Mouse (Mus musculus): ENCODE measurements around the gene Sik3.

The Sik3 gene

DNA sequence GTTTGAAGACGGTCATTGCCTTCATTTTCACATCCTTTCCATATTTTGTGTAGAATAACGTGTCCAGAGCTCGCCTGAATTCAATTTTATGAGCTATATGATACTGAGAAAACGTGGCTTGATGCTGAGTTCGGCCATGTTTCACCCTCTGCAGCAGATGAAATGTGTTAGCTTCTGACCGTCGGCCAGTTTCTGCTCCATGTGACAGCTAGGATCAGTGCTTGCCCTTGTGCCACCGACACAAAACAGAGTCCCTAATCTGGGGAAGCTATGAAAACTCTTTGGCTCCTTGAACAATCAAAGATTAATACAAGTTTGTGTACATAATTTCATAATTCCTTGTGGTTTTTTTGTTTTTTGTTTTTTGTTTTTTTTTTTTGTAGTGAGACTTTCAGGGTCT lies 178.6 kb downstream of the Sik3 start:
- DNase-seq (ENCODE audit: low spot score) = no peak

- no peak for DNase-seq (ENCODE audit: low spot score)
These were observed 179.0 kb downstream of the Sik3 start for GRCm38 (mm10) chr9:46191644-46192043.

- DNase-seq (ENCODE audit: low spot score) = no peak
These were observed 180.0 kb downstream of the Sik3 start for GRCm38 (mm10) chr9:46192642-46193041.

GRCm38 (mm10) chr9:46194809-46195208 lies 182.2 kb downstream of the Sik3 start:
- DNase-seq (ENCODE audit: low spot score) = no peak

DNA sequence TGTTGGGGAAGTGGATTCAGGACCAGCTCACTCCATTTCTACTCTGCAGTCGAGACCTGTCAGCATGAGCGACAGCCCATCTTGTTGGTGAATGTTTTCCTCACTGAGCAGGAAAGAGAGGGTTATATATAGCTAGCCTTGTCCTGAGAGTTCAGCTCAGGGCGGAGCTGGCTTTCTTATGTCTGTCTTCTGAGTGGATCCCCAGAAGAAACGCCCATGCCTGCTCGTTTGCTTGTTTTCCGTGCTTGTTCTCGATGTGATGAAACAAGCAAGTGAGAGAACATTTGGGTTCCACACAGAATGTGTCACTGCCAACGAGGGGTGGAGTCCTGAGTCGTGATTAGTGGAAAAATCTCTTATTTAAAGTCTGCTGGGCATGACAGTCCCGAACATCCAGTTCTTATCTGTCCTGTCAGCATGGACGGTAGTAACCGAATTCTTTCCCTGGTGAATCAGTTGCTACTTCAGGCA lies 184.1 kb downstream of the Sik3 start:
- no peak for DNase-seq (ENCODE audit: low spot score)

DNA sequence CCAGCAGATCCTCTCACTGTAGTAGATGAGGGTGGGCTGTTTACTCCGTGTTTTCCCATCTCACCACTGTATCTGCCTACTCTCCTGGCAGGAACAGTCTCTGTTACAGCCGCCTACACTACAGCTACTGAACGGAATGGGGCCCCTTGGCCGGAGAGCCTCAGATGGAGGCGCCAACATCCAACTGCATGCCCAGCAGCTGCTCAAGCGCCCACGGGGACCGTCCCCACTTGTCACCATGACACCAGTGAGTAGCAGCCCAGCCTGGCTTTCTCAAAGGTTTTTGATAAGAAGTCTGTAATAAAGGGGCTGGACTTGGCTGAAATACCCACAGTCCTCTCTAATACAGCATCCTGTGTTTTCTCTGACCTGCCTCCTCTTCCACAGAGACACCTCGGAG lies 185.8 kb downstream of the Sik3 start:
- no peak for DNase-seq (ENCODE audit: low spot score)

DNA sequence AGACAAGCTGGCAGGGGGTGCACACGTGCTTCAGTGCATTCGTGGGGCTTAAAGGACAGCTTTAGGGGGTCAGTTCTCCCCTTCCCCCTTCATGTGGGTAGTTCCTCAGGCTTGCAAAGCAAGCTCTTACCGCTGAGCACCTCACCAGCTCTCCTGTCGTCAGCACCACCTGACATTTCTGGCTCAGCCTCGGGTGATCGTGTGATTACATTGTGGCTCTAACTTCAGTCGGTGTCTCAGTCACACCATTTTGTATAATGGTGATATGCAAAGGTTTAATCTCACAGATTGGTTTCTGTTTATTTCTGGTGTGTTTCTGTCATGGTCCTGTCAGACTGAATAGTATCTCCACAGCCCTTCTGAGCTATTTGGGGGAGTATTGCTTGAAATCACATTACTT lies 186.3 kb downstream of the Sik3 start:
- DNase-seq (ENCODE audit: low spot score) = no peak

GRCm38 (mm10) chr9:46199609-46200008 lies 187.0 kb downstream of the Sik3 start:
- no peak for DNase-seq (ENCODE audit: low spot score)

DNA sequence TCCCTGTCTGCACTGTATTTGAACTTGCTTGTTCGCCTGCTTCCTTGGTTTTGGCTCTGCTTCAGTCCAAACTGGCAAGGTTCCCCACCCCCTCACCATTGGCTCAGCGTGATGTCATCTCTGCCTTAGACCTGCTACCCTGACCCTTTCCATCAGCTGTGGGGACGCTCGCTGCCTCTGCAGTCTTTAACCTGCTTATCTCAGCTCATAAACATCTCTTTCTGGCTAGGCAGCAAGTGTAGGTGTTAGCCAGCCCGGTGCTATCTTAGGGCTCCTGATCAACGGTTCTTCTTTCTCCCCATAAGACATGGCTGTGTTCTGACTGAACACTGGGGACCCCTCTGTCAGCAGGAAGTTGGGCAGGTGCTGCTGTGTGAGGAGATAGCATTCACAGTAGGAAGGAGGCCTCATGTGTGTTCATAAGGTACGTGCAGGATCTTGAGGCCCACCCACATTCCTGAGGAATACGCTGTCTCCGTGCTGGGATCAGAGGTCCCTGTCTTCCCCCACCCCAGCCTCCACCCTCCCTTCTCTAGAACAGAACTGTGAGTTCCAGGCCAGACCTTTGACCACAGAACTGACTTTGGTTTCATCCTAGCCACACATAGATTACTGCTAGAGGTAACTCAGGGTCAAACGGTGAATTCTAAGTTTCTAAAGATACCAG lies 194.3 kb downstream of the Sik3 start:
- no peak for DNase-seq (ENCODE audit: low spot score)

GRCm38 (mm10) chr9:46207501-46207869 lies 194.9 kb downstream of the Sik3 start:
- no peak for DNase-seq (ENCODE audit: low spot score)

- DNase-seq (ENCODE audit: low spot score) = peak; percentile 43
These were observed 195.9 kb downstream of the Sik3 start for GRCm38 (mm10) chr9:46208401-46208974.

- no peak for DNase-seq (ENCODE audit: low spot score)
These were observed 197.9 kb downstream of the Sik3 start for GRCm38 (mm10) chr9:46210473-46210872.

GRCm38 (mm10) chr9:46214276-46214675 lies 201.7 kb downstream of the Sik3 start:
- DNase-seq (ENCODE audit: low spot score) = no peak

DNA sequence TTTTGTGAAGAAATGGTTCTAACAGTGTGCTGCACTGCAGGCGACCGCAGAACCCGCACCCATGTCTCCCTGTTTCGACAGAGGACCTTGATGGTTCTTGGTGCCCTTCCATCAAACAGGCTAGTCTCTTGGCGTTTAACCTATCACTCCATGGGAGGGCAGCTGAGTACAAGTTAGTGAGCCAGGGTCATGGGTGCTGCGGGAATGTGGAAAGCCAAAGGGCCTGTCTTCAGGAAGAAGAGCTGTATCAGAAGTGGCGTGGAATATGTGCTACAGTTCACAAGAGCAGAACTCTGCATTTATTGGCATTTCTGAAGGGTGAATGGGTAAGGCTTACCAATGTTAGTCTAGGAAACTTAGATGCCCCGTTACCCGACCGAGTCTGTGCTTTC lies 202.3 kb downstream of the Sik3 start:
- no peak for DNase-seq (ENCODE audit: low spot score)

GRCm38 (mm10) chr9:46215338-46216322 lies 203.0 kb downstream of the Sik3 start:
- DNase-seq (ENCODE audit: low spot score) = no peak

DNA sequence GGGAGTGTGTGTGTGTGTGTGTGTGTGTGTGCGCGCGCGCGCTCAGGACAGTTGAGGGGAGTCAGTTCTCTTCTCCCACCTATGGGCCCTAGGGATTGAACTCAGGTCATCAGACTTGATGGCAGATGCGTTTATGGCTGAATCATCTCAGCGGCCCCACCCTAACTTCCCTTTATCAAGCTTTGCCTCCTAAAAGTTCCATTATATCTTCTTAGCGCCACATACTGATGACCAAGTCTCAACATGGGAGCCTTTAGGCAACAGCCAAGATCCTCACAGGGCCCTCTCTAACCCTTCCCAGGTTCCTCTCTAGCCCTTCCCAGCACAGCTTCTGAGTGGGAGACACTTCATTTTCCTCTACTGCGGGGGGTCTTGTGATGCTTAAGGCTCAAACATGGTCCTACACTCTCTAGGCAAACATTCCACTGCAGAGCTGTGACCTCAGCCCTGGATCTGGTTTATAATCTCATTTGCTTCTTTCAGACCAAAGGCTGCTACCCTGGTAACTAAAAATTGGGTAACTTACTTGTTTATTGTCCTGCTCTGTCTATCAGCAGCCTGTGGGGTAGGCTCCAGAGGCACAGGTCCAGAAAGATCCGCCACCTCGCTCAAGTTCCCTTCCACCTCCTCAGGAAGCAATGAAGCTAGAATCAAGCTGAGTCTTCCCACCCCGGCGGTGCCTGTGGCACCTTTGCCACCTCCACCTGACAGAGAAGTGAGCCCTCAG lies 204.3 kb downstream of the Sik3 start:
- no peak for DNase-seq (ENCODE audit: low spot score)

- DNase-seq (ENCODE audit: low spot score) = no peak
These were observed 205.6 kb downstream of the Sik3 start for GRCm38 (mm10) chr9:46218176-46218575.

- DNase-seq (ENCODE audit: low spot score) = no peak
These were observed 210.5 kb downstream of the Sik3 start for GRCm38 (mm10) chr9:46223090-46223489.

GRCm38 (mm10) chr9:46224101-46224500 lies 211.5 kb downstream of the Sik3 start:
- no peak for DNase-seq (ENCODE audit: low spot score)

- no peak for DNase-seq (ENCODE audit: low spot score)
These were observed 212.5 kb downstream of the Sik3 start for GRCm38 (mm10) chr9:46224945-46225660.

GRCm38 (mm10) chr9:46227064-46227614 lies 214.5 kb downstream of the Sik3 start:
- no peak for DNase-seq (ENCODE audit: low spot score)
